Mouse (Mus musculus) adrenal gland (tissue): ENCODE results near the gene Mtrf1.
"Not testable (repeated sequence)": the region's sequence is repeated elsewhere in the genome, so short reads cannot be mapped to it uniquely, and the experiment has no call there.

ENCODE experiments used
- intact Hi-C: fragments of 180-260 bp; cut with DNase I; formaldehyde crosslinking; loops from one replicate; pipeline ENCODE4 v1.15.1; 2025
- long read RNA-seq, 2 experiments: library from polyadenylated mRNA; unstranded; transcript quantifications; one replicate each; pipeline ENCODE4 v2.0.0; 2020; ENCODE audit warnings: borderline replicate concordance in 1 of 2; ENCODE audit not compliant: insufficient replicate concordance in 1 of 2

Mtrf1 gene
- long read RNA-seq, experiment 1, transcript Mtrf1-201 (11 exons, 1,799 nt), result major isoform, 5 of 6 reads
- long read RNA-seq, experiment 1, partial matches to known transcripts, result 1 of 6 reads
- long read RNA-seq, experiment 1, other reads (novel, unspliced or antisense), result 0 of 6 reads
- long read RNA-seq, experiment 2, transcript Mtrf1-201 (11 exons, 1,799 nt), result major isoform, 8 of 9 reads
- long read RNA-seq, experiment 2, partial matches to known transcripts, result 1 of 9 reads
- long read RNA-seq, experiment 2, other reads (novel, unspliced or antisense), result 0 of 9 reads

GRCm38 (mm10) chr14:79397321-79398122 lies at the start of gene Mtrf1:
Gene Mtrf1, plus strand, starts transcription at chr14:79397772.
- intact Hi-C loops, result loop anchor here (10.0 kb wide), 1 partner anchor 167 kb away; no protein-coding TSS in a partner anchor

- intact Hi-C loops, result no loop called here
Observed at GRCm38 (mm10) chr14:79358055-79358454, 39.5 kb upstream of the Mtrf1 start.

GRCm38 (mm10) chr14:79377041-79377440 lies 20.5 kb upstream of the Mtrf1 start:
- intact Hi-C loops, result no loop called here

- intact Hi-C loops, result no loop called here
Observed at GRCm38 (mm10) chr14:79383120-79383519, 14.5 kb upstream of the Mtrf1 start.

GRCm38 (mm10) chr14:79388304-79388703 lies 9.3 kb upstream of the Mtrf1 start:
- intact Hi-C loops, result loop anchor here (5.0 kb wide), 1 partner anchor 46 kb away; no protein-coding TSS in a partner anchor

GRCm38 (mm10) chr14:79389438-79390264 lies 7.9 kb upstream of the Mtrf1 start:
- intact Hi-C loops, result loop anchor here (5.0 to 10.0 kb wide), 2 partner anchors 47 to 175 kb away; no protein-coding TSS in a partner anchor

- intact Hi-C loops, result loop anchor here (10.0 kb wide), 1 partner anchor 174 kb away; no protein-coding TSS in a partner anchor
Observed at GRCm38 (mm10) chr14:79390265-79390926, 7.2 kb upstream of the Mtrf1 start, which contains the start of gene Naa16. Gene Naa16, minus strand, starts transcription at chr14:79390778.

GRCm38 (mm10) chr14:79393289-79393688 lies 4.3 kb upstream of the Mtrf1 start:
- intact Hi-C loops, result loop anchor here (10.0 kb wide), 1 partner anchor 172 kb away; no protein-coding TSS in a partner anchor

- intact Hi-C loops, result loop anchor here (2.0 to 10.0 kb wide), 2 partner anchors 72 to 170 kb away; no protein-coding TSS in a partner anchor
Observed at GRCm38 (mm10) chr14:79394564-79394963, 3.0 kb upstream of the Mtrf1 start.

- intact Hi-C loops, result no loop called here
Observed at GRCm38 (mm10) chr14:79407641-79408040, 10.1 kb downstream of the Mtrf1 start.

GRCm38 (mm10) chr14:79409278-79409830 lies 11.8 kb downstream of the Mtrf1 start:
- intact Hi-C loops, result no loop called here

- intact Hi-C loops, result no loop called here
Observed at GRCm38 (mm10) chr14:79410662-79411061, 13.1 kb downstream of the Mtrf1 start.

- intact Hi-C loops, result no loop called here
Observed at GRCm38 (mm10) chr14:79413121-79413520, 15.5 kb downstream of the Mtrf1 start.

GRCm38 (mm10) chr14:79420083-79420685 lies 22.6 kb downstream of the Mtrf1 start:
- intact Hi-C loops, result no loop called here

GRCm38 (mm10) chr14:79425979-79426729 lies 28.6 kb downstream of the Mtrf1 start, which contains the start of gene Kbtbd7:
Gene Kbtbd7, plus strand, starts transcription at chr14:79426511.
- intact Hi-C loops, result no loop called here

- intact Hi-C loops, result not testable (repeated sequence)
Observed at GRCm38 (mm10) chr14:79426730-79427365, 29.3 kb downstream of the Mtrf1 start.

- intact Hi-C loops, result no loop called here
Observed at GRCm38 (mm10) chr14:79434068-79434467, 36.5 kb downstream of the Mtrf1 start.

GRCm38 (mm10) chr14:79440655-79441054 lies 43.1 kb downstream of the Mtrf1 start:
- intact Hi-C loops, result no loop called here
